Mouse (Mus musculus) MEL (cell line): ENCODE measurements at regions not wholly inside any gene's neighbourhood (a gene's known extent, or its start where the extent isn't known, plus 50 kb on each side); places are given as distances from the start of the nearest gene placed in this dataset.

ENCODE experiments used
- DNase-seq: peaks from one replicate; pipeline ENCODE4 v3.0.0; 2011; ENCODE audit warnings: low read depth, low spot score
- H3K27ac ChIP-seq: 2 replicates; pipeline ENCODE4 v1.5.1; 2012; ENCODE audit warnings: low read depth, mild to moderate bottlenecking, control low read depth, low read length, moderate library complexity; ENCODE audit not compliant: control insufficient read depth
- H3K27me3 ChIP-seq, 2 experiments: fragments of 150-350 bp in 1 of 2; sonication (generic) in 1 of 2; 2 replicates each; pipeline ENCODE4 v1.6.1; 2012; ENCODE audit warnings: low read length in 2 of 2, mild to moderate bottlenecking in 2 of 2, improper control_type of control experiment in 1 of 2, moderate library complexity in 1 of 2; ENCODE audit not compliant: insufficient read depth in 2 of 2, control insufficient read depth in 1 of 2
- H3K36me3 ChIP-seq, 2 experiments: 2 replicates each; pipeline ENCODE4 v1.6.1; 2012 to 2014; ENCODE audit warnings: low read length in 2 of 2, improper control_type of control experiment in 1 of 2, inconsistent platforms in 1 of 2, mild to moderate bottlenecking in 1 of 2; ENCODE audit not compliant: insufficient read depth in 2 of 2, control insufficient read depth in 1 of 2
- H3K4me1 ChIP-seq, 2 experiments: fragments of 150-350 bp in 1 of 2; sonication (generic) in 1 of 2; 2 replicates each; pipeline ENCODE4 v1.6.1; 2012; ENCODE audit warnings: low read length in 2 of 2, improper control_type of control experiment in 1 of 2, mild to moderate bottlenecking in 1 of 2; ENCODE audit not compliant: insufficient read depth in 2 of 2, control insufficient read depth in 1 of 2
- H3K4me3 ChIP-seq, 2 experiments: fragments of 150-350 bp in 1 of 2; sonication (generic) in 1 of 2; 2 replicates each; pipeline ENCODE4 v1.5.1; 2012; ENCODE audit warnings: low read depth in 2 of 2, low read length in 2 of 2, mild to moderate bottlenecking in 2 of 2, moderate library complexity in 2 of 2, control low read depth in 1 of 2, improper control_type of control experiment in 1 of 2; ENCODE audit not compliant: control insufficient read depth in 1 of 2, insufficient read depth in 1 of 2
- H3K79me2 ChIP-seq: 2 replicates; pipeline ENCODE4 v1.6.1; 2012; ENCODE audit warnings: mild to moderate bottlenecking, low read length, moderate library complexity; ENCODE audit not compliant: control insufficient read depth, poor library complexity, insufficient read depth
- H3K9ac ChIP-seq: 2 replicates; pipeline ENCODE4 v1.6.1; 2012; ENCODE audit warnings: low read depth, mild to moderate bottlenecking, control low read depth, low read length, moderate library complexity; ENCODE audit not compliant: control insufficient read depth, poor library complexity, severe bottlenecking
- H3K9me3 ChIP-seq: fragments of 150-350 bp; sonication (generic); replicated peaks from 2 replicates; pipeline ENCODE4 v1.6.1; 2012; ENCODE audit warnings: mild to moderate bottlenecking, low read length, improper control_type of control experiment, moderate library complexity; ENCODE audit not compliant: insufficient read depth
- BHLHE40 ChIP-seq: IDR thresholded peaks from 2 replicates; pipeline ENCODE4 v1.6.1; 2012; ENCODE audit warnings: low read depth, mild to moderate bottlenecking, inconsistent platforms, low read length, improper control_type of control experiment, borderline replicate concordance
- CTCF ChIP-seq, 3 experiments: IDR thresholded peaks in 2 of 3; conservative IDR thresholded peaks in 1 of 3; 2 replicates each; pipeline ENCODE4 v1.5.1; 2011 to 2012; ENCODE audit warnings: low read length in 3 of 3, low read depth in 2 of 3, mild to moderate bottlenecking in 2 of 3, improper control_type of control experiment in 1 of 3, inconsistent platforms in 1 of 3, mixed read lengths in 1 of 3, moderate library complexity in 1 of 3; ENCODE audit not compliant: control insufficient read depth in 1 of 3, insufficient read depth in 1 of 3, poor library complexity in 1 of 3, severe bottlenecking in 1 of 3
- E2F4 ChIP-seq: IDR thresholded peaks from 2 replicates; pipeline ENCODE4 v1.6.1; 2011; ENCODE audit warnings: low read depth, low read length, improper control_type of control experiment, borderline replicate concordance
- EP300 ChIP-seq, 2 experiments: IDR thresholded peaks; 2 replicates each; pipeline ENCODE4 v1.6.1; 2011; ENCODE audit warnings: improper control_type of control experiment in 2 of 2, low read length in 2 of 2, low read depth in 1 of 2, mild to moderate bottlenecking in 1 of 2
- GATA1 ChIP-seq: IDR thresholded peaks from 2 replicates; pipeline ENCODE4 v1.6.1; 2011; ENCODE audit warnings: low read depth, low read length, improper control_type of control experiment
- HCFC1 ChIP-seq: IDR thresholded peaks from 2 replicates; pipeline ENCODE4 v1.6.1; 2012; ENCODE audit warnings: low read depth, mild to moderate bottlenecking, inconsistent platforms, low read length, improper control_type of control experiment, moderate library complexity
- KAT2A ChIP-seq: conservative IDR thresholded peaks from 2 replicates; pipeline ENCODE4 v1.6.1; 2012; ENCODE audit warnings: low read depth, low read length, improper control_type of control experiment, inconsistent platforms
- MAFK ChIP-seq: IDR thresholded peaks from 2 replicates; pipeline ENCODE4 v1.6.1; 2011; ENCODE audit warnings: low read depth, mild to moderate bottlenecking, low read length, improper control_type of control experiment, borderline replicate concordance
- MXI1 ChIP-seq: IDR thresholded peaks from 2 replicates; pipeline ENCODE4 v1.6.1; 2011; ENCODE audit warnings: mild to moderate bottlenecking, low read depth, low read length, improper control_type of control experiment
- POLR2AphosphoS5 ChIP-seq: IDR thresholded peaks from 2 replicates; pipeline ENCODE4 v1.6.1; 2012; ENCODE audit warnings: low read depth, borderline replicate concordance, mild to moderate bottlenecking, inconsistent platforms, low read length, moderate library complexity, mixed read lengths
- SMC3 ChIP-seq: IDR thresholded peaks from 2 replicates; pipeline ENCODE4 v1.6.1; 2011; ENCODE audit warnings: low read depth, low read length, improper control_type of control experiment
- USF2 ChIP-seq, 2 experiments: IDR thresholded peaks; 2 replicates each; pipeline ENCODE4 v1.6.1; 2011 to 2012; ENCODE audit warnings: improper control_type of control experiment in 2 of 2, low read length in 2 of 2, borderline replicate concordance in 1 of 2, inconsistent platforms in 1 of 2, low read depth in 1 of 2, mild to moderate bottlenecking in 1 of 2; ENCODE audit not compliant: insufficient read depth in 1 of 2
- ZC3H11A ChIP-seq: IDR thresholded peaks from 2 replicates; pipeline ENCODE4 v1.6.1; 2012; ENCODE audit warnings: low read depth, mild to moderate bottlenecking, inconsistent platforms, low read length, improper control_type of control experiment
- ZNF384 ChIP-seq: IDR thresholded peaks from 2 replicates; pipeline ENCODE4 v1.6.1; 2012; ENCODE audit warnings: low read depth, mild to moderate bottlenecking, inconsistent platforms, low read length, improper control_type of control experiment

GRCm38 (mm10) chr8:78930610-78931397, 97.4 kb upstream of the Zfp827 start:
- H3K9ac ChIP-seq, result no peak overlapping the region
- no peaks in the 10 kb centered on the region for H3K9me3 ChIP-seq
- no peaks in the 10 kb centered on the region for H3K27me3 ChIP-seq
- H3K4me1 ChIP-seq, result no peaks in the 10 kb centered on the region
- H3K27ac ChIP-seq, result no peak overlapping the region
- H3K4me3 ChIP-seq, result no peak overlapping the region
- H3K36me3 ChIP-seq, result no peaks in the 10 kb centered on the region
- TF ChIP-seq SMC3 (no peak), HCFC1 (no peak), BHLHE40 (no peak), E2F4 (no peak)
- no peak for DNase-seq
- H3K79me2 ChIP-seq, result no peaks in the 10 kb centered on the region

DNA sequence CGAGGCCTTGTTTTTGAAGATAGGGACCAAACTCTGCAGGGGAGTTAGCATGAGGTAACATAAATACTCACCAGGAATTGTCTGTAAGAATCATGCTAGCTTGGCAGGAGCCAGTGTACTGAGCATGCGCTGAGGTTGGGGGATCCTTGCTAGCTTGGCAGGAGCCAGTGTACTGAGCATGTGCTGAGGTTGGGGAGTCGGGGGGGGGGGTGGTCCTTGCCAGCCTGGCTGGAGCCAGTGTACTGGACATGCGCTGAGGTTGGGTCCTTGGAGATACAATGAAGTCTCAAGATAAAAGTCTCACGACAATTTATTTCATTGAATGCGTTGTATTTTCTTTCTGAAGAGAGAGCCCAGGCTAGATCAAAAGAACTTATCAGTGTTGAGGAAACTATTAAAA, 96.2 kb upstream of the Zfp827 start:
- Histone ChIP-seq H3K4me1 (no peaks in the 10 kb centered on the region), H3K27me3 (no peaks in the 10 kb centered on the region), H3K79me2 (no peaks in the 10 kb centered on the region), H3K4me3 (no peak overlapping the region), H3K9ac (no peak overlapping the region), H3K9me3 (no peaks in the 10 kb centered on the region), H3K36me3 (no peaks in the 10 kb centered on the region), H3K27ac (no peak overlapping the region)
- DNase-seq, result no peak
- TF ChIP-seq ZNF384 (no peak), MAFK (no peak), EP300 (IDR thresholded peaks at IDR 0.05; ENCODE audit: low read depth in 1 of 2, low read length in 2 of 2) (no peak), ZC3H11A (no peak), POLR2AphosphoS5 (no peak)

GRCm38 (mm10) chr8:78940049-78940448, 88.2 kb upstream of the Zfp827 start:
- Histone ChIP-seq H3K9me3 (no peaks in the 10 kb centered on the region), H3K4me3 (no peak overlapping the region), H3K27ac (no peak overlapping the region), H3K36me3 (no peaks in the 10 kb centered on the region), H3K4me1 (no peaks in the 10 kb centered on the region), H3K79me2 (no peaks in the 10 kb centered on the region), H3K27me3 (no peaks in the 10 kb centered on the region), H3K9ac (no peak overlapping the region)
- no peak for DNase-seq
- TF ChIP-seq MXI1 (no peak), KAT2A (no peak), USF2 (IDR thresholded peaks at IDR 0.05; ENCODE audit: borderline replicate concordance in 1 of 2, insufficient read depth in 1 of 2, low read depth in 1 of 2, low read length in 2 of 2) (no peak), SMC3 (no peak), POLR2AphosphoS5 (no peak), HCFC1 (no peak), GATA1 (no peak), CTCF (IDR thresholded peaks at IDR 0.05 in 2 of 3, conservative IDR thresholded peaks at IDR 0.05 in 1 of 3; ENCODE audit: control insufficient read depth in 1 of 3, insufficient read depth in 1 of 3, low read depth in 2 of 3, low read length in 3 of 3, poor library complexity in 1 of 3, severe bottlenecking in 1 of 3) (no peak)
